Mouse (Mus musculus) retina, adult 2 months (tissue): Measurements from ENCODE around the gene Neurl2.
"Not testable (repeated sequence)": the region's sequence is repeated elsewhere in the genome, so short reads cannot be mapped to it uniquely, and the experiment has no call there.

Source experiments
- DNase-seq: peaks from one replicate; pipeline ENCODE4 v3.0.0-alpha.2; 2012; ENCODE audit warnings: low read depth, low spot score

The Neurl2 gene

DNA sequence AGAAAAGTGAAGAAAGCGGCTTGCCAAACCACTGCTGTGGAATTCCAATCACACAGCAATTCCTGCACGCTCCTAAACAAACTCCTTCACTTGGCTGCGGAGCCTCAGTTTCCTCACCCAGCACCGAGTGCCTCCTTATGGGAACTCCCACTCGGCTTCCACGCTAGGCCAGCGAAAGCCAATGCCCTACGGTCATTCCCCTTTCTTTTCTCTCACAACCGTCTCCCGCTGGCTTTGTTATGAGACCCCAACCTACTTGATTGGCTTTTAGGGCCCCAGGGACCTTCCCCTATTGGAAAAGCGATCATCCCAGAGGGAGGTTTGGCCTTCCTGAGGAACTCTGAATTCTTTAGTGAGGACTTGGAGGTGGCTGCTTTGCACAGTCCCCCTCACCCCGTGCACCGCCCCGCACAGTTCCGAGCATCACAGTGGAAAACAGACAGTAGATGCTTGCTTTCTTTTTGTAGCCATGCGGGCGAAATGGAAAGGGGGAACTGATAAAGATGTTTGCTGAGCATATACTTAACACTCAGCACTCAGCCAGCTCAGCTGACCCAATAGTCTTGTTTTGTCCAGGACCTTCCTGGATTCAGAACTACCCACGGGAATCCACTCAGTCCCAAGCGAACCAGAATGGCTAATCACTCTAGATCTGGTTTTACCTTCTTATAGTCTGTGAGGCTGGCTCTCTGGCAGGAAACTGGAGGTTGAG is 24.7 kb upstream of the Neurl2 start:
- no peak for DNase-seq

- no peak for DNase-seq
Measured at GRCm38 (mm10) chr2:164857101-164857821, 24.0 kb upstream of the Neurl2 start, which contains the start of gene Pltp. Gene Pltp (minus strand): TSS chr2:164857711.

DNA sequence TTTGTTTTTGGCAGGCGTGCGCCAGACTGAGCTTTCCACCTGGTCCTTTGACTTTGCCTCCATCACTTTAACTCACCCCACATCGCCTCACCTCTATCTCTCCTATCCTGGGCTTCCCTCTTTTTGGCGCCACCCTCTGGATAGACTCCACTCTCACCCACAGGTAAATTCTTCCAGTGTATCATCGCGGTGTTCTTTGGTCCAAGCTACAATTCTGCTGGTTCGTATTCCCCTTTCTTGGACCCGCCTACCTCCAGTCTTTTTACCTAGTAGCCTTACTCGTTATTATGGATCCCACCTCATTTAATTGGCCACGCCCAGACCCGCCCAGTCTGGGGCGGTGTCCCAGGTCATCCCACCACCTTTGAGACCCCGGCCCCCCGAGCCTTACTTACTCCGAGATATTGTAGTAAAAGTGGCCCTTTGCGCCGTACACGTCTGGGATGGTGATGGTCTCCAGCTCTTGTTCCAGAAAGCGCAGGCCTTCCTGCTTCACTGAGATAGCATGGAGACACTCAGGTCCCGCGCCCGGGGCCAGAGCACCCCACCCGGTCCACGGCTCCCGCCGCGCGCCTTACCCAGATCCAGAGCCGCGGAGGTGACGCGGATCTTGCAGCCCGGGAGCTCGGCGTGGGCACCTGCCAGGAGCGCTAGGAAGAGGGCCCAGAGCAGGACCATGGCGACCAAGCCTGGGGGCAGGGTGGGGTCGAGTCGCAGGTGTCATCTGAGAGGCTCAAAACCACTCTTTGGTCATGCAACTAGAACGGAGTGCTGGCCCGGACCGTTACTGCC is 23.2 kb upstream of the Neurl2 start:
- no peak for DNase-seq

GRCm38 (mm10) chr2:164855572-164855971 is 22.3 kb upstream of the Neurl2 start:
- not testable (repeated sequence) for DNase-seq

GRCm38 (mm10) chr2:164850061-164850460 is 16.8 kb upstream of the Neurl2 start:
- no peak for DNase-seq

- no peak for DNase-seq
Measured at GRCm38 (mm10) chr2:164845782-164846181, 12.5 kb upstream of the Neurl2 start.

- no peak for DNase-seq
Measured at GRCm38 (mm10) chr2:164835164-164835563, 1.9 kb upstream of the Neurl2 start.

DNA sequence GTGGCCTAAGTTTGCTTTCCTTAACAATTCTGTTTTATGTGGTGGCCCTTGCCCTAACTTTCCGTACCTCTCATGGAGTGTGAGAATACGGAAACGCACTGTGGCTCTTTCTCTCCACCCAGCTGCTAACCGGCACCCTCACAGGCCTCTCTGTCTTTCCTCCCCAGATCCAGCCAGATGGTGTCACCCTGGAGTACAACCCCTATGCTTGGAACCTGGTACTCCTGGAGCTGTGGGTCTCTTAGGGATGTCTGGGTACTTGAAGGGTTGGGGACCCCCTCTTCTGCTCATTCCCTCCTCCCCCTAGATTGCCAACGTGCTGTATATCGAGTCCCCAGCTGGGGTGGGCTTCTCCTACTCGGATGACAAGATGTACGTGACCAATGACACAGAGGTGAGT is 1.3 kb upstream of the Neurl2 start:
- DNase-seq: no peak

- peak; percentile 43 for DNase-seq
Measured at GRCm38 (mm10) chr2:164832748-164833301, 431 bp downstream of the Neurl2 start, which contains the start of gene Ctsa. Gene Ctsa (plus strand): TSS chr2:164832873.

GRCm38 (mm10) chr2:164832032-164832747 is 1.1 kb downstream of the Neurl2 start:
- DNase-seq: no peak

GRCm38 (mm10) chr2:164831029-164831428 is 2.2 kb downstream of the Neurl2 start:
- no peak for DNase-seq

GRCm38 (mm10) chr2:164829090-164829489 is 4.2 kb downstream of the Neurl2 start:
- DNase-seq: no peak

DNA sequence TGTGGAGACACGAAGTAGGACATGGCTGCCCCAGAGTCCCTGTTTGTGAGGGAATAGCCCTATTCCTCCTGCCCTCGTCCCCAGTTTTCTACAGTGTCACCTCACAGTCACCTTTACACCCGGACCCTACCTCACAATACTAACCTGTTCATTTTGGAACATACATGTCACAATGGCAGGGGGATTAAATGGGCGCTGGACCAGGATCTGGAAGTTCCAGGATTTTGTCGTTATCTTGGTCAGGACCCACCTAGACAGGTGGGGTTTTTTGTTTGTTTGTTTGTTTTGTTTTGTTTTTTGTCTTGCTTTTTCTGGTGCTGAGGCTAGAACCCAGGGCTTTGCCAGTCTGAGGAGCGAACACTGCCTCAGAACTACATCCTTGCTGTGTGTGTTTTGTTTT is 4.8 kb downstream of the Neurl2 start, which contains the start of gene Spata25:
Gene Spata25 (minus strand): TSS at position 101 of the 400 bp plus-strand sequence.
- DNase-seq: no peak

- DNase-seq: no peak
Measured at GRCm38 (mm10) chr2:164827146-164827850, 6.0 kb downstream of the Neurl2 start.

- no peak for DNase-seq
Measured at GRCm38 (mm10) chr2:164825521-164825920, 7.7 kb downstream of the Neurl2 start.

DNA sequence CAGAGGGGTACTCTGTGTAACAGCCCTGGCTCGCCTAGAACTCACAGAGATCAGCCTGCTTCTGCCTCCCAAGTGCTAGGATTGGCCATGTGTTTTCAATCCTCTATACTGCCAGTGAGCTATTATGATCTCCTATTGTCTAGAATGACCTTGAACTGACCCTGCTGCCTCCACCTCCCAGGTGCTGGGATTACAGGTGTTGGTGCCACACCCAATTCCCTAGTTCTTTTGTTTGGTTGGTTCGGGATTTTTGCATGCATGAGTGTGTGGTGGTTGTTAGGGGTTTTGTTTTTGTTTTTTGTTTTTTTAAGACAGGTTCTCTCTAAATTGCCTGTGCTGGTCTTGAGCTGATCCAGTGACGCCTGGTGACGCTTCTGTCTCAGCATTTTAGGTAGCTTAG is 9.3 kb downstream of the Neurl2 start:
- no peak for DNase-seq

- no peak for DNase-seq
Measured at GRCm38 (mm10) chr2:164823181-164823585, 10.1 kb downstream of the Neurl2 start.

GRCm38 (mm10) chr2:164822636-164823165 is 10.6 kb downstream of the Neurl2 start, which contains the start of gene Zswim1:
Gene Zswim1 (plus strand): TSS chr2:164822686.
- peak; percentile 93 for DNase-seq

- DNase-seq: no peak
Measured at GRCm38 (mm10) chr2:164821060-164821459, 12.2 kb downstream of the Neurl2 start.

DNA sequence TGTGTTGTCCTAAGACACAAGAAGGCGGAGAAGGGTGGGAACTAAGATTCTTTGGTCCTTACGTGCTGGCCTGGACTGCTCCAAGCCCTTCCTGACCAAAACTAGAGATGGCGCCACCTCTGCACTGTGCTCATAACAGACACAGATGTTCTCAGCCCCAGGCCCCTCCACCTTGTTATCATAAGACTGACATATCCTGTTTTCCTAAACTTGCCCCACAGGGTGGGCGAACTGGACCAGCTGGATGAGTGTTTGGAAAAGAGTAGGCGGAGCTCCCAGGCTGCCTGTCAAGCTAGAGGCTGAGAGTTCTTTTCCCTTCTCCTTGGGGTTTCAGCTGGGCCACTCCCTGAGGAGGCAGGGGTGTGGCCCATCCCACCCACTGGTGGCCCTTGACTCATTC is 15.6 kb downstream of the Neurl2 start:
- no peak for DNase-seq
